Mouse (Mus musculus): ENCODE data around the gene Olfr1123.

DNA sequence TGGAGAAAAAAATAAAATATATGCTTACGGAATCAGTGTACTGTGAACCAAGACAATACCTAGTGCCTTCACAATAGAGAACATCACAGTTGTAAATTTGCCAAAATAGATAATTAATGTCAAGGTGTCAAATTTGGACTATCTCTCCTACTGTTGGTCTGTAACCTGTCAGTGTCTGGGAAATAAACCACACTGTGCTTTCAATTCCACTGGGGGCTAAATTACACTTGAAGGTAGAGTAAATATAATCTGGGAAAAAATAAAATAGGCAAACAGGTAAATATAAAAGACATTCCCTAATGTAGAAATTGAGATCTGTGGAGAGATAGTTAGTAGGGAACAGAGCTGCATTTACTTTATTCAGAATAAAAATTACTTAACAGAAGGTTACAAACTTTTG, 13.5 kb downstream of the Olfr1123 start, which contains the start of gene Olfr1124:
- no peak for TF ChIP-seq POLR2A (IDR thresholded peaks at IDR 0.05; ENCODE audit: extremely low read depth, insufficient read depth, low read length)
- TF ChIP-seq CTCF (IDR thresholded peaks at IDR 0.05; ENCODE audit: extremely low read depth, insufficient read depth, low read length), result no peak
